Mouse (Mus musculus) ES-E14 (cell line): ENCODE results near the gene Enox2. TPM values are rescaled to one million over a fixed set of nuclear protein-coding genes. Genes with fewer than 3 reads are reported as not detected.
"Not testable (repeated sequence)": the region's sequence is repeated elsewhere in the genome, so short reads cannot be mapped to it uniquely, and the experiment has no call there.

Source experiments
- DNase-seq: peaks from one replicate; pipeline ENCODE4 v3.0.0-alpha.2; 2013; ENCODE audit warnings: low read depth, low spot score
- H3K27ac ChIP-seq: 2 replicates; pipeline ENCODE4 v1.5.1; 2012; ENCODE audit warnings: low read depth, mild to moderate bottlenecking, low read length, moderate library complexity, mixed read lengths; ENCODE audit not compliant: poor library complexity, insufficient read depth, severe bottlenecking
- H3K36me3 ChIP-seq: 2 replicates; pipeline ENCODE4 v1.6.1; 2012; ENCODE audit warnings: mild to moderate bottlenecking, low read length, moderate library complexity, mixed read lengths; ENCODE audit not compliant: control insufficient read depth, poor library complexity, insufficient read depth, severe bottlenecking
- H3K4me1 ChIP-seq, 2 experiments: fragments of 150-350 bp in 1 of 2; sonication (generic) in 1 of 2; 2 replicates each; pipeline ENCODE4 v1.6.1; 2012; ENCODE audit warnings: low read length in 2 of 2, mild to moderate bottlenecking in 1 of 2, mixed read lengths in 1 of 2; ENCODE audit not compliant: control insufficient read depth in 2 of 2, insufficient read depth in 2 of 2, poor library complexity in 1 of 2
- H3K4me3 ChIP-seq, 2 experiments: fragments of 150-350 bp in 1 of 2; sonication (generic) in 1 of 2; 2 replicates each; pipeline ENCODE4 v1.5.1; 2012; ENCODE audit warnings: low read length in 2 of 2, low read depth in 1 of 2, mild to moderate bottlenecking in 1 of 2, mixed read lengths in 1 of 2; ENCODE audit not compliant: insufficient read depth in 1 of 2, poor library complexity in 1 of 2, severe bottlenecking in 1 of 2
- H3K9ac ChIP-seq: 2 replicates; pipeline ENCODE4 v1.6.1; 2012; ENCODE audit warnings: low read depth, mild to moderate bottlenecking, low read length, mixed read lengths; ENCODE audit not compliant: poor library complexity, insufficient read depth, severe bottlenecking
- H3K9me3 ChIP-seq: fragments of 150-350 bp; sonication (generic); 2 replicates; pipeline ENCODE4 v1.6.1; 2012; ENCODE audit warnings: low read depth, mild to moderate bottlenecking, low read length; ENCODE audit not compliant: control insufficient read depth, insufficient read depth
- CHD2 ChIP-seq: IDR thresholded peaks from 2 replicates; pipeline ENCODE4 v1.6.1; 2014; ENCODE audit warnings: mild to moderate bottlenecking, low read depth, low read length, inconsistent platforms
- HCFC1 ChIP-seq: IDR thresholded peaks from 2 replicates; pipeline ENCODE4 v1.6.1; 2012; ENCODE audit warnings: low read length, inconsistent platforms, borderline replicate concordance; ENCODE audit not compliant: insufficient read depth
- MAFK ChIP-seq: IDR thresholded peaks from 2 replicates; pipeline ENCODE4 v1.6.1; 2014; ENCODE audit warnings: mild to moderate bottlenecking, low read depth, low read length, inconsistent platforms; ENCODE audit not compliant: insufficient read depth
- ZC3H11A ChIP-seq: IDR thresholded peaks from 2 replicates; pipeline ENCODE4 v1.6.1; 2012; ENCODE audit warnings: low read depth, mild to moderate bottlenecking, inconsistent platforms, low read length, borderline replicate concordance
- ZNF384 ChIP-seq: IDR thresholded peaks from 2 replicates; pipeline ENCODE4 v1.6.1; 2012; ENCODE audit warnings: low read depth, low read length, inconsistent platforms
- in situ Hi-C, 2 experiments: fragments of 600-800 bp; cut with MboI; formaldehyde crosslinking; loops; one replicate each; pipeline ENCODE4 v1.15.1; 2025; ENCODE audit warnings: low sequenced_read_pairs in 2 of 2, inconsistent platforms in 1 of 2; ENCODE audit not compliant: unreplicated experiment in 2 of 2
- total RNA-seq: library from RNA; depleted of rRNA; stranded (reverse); fragments of 300-350 nt; gene quantifications from 2 replicates; pipeline ENCODE4 v1.2.3, GENCODE M21; 2012

Enox2 gene
- total RNA-seq, 1 experiment: 5.2 TPM

DNA sequence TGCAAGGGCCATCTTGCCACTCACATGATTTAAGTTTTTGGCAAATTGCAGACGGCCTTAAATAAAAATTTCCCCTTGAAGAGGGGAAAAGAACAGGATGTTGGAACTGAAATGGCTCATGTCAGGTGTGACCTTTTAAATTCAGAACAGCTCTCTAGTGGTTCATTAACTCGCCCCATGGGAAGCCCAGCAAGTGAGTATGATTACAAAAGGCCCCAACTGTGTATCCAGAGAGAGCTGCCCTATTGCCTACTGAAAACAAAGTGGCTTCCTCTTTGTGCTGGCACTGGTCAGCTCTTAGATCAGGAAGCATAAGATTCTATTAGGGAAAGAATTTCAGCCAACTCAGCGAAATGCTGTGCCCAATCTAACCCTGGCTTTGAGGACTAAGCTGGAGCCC, 175.6 kb downstream of the Enox2 start:
- H3K4me3 ChIP-seq: no peak overlapping the region
- no peak for DNase-seq
- H3K4me1 ChIP-seq: no peaks in the 10 kb centered on the region
- H3K27ac ChIP-seq: no peak overlapping the region
- TF ChIP-seq MAFK (peak; percentile 70), CHD2 (no peak), HCFC1 (no peak), ZC3H11A (no peak)
- no peak overlapping the region for H3K9ac ChIP-seq
- in situ Hi-C loops: no loop called here
- H3K36me3 ChIP-seq: no peaks in the 10 kb centered on the region
- no peaks in the 10 kb centered on the region for H3K9me3 ChIP-seq

DNA sequence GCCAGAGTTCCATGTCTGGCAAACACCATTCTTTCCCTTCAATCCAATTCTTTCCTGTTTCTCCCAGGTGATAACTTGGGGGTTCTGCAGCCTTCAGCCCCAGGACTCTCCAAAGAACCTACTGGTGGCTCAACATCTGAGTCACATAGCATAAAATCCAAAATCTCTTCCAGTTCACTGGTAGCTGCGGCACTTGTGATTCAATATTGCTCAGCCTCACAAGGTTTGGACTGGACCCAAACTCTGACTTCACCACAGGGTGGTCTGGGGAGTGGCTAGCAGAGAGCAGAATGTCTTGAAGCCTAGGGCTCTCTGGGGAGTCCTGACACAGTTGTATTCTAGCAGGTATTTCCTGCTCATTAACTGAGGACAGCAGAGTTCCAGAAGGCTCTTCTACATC, 187.5 kb downstream of the Enox2 start:
- H3K4me1 ChIP-seq, DNase-seq, H3K36me3 ChIP-seq, H3K9me3 ChIP-seq, H3K27ac ChIP-seq, H3K9ac ChIP-seq, H3K4me3 ChIP-seq, in situ Hi-C loops: not testable (repeated sequence)

DNA sequence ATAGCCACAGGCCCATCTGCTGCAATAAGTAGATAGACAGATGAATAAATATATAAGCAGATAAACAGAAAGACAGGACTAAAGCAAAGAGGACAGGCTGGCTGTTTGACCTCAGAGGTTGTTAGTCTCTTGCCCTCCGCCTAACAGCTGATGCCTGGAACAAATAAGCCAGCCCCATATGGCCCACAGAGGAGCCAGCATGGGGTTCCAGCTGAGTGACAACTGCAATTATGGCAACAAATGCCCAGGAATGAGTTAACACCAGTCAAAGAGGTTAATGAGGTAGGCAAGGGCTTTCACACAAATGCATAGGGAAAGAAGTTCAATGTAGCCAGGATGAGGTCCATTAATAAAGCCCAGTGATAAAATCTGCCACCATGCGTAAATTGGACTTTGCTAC, 191.8 kb downstream of the Enox2 start:
- Histone ChIP-seq H3K9ac (no peak overlapping the region), H3K4me1 (no peaks in the 10 kb centered on the region), H3K27ac (no peak overlapping the region), H3K4me3 (no peak overlapping the region), H3K9me3 (no peaks in the 10 kb centered on the region), H3K36me3 (no peaks in the 10 kb centered on the region)
- no peak for DNase-seq
- no peak for TF ChIP-seq MAFK
- no peak for TF ChIP-seq ZC3H11A
- TF ChIP-seq ZNF384: no peak
- no peak for TF ChIP-seq HCFC1
- no peak for TF ChIP-seq CHD2
- in situ Hi-C loops: no loop called here

DNA sequence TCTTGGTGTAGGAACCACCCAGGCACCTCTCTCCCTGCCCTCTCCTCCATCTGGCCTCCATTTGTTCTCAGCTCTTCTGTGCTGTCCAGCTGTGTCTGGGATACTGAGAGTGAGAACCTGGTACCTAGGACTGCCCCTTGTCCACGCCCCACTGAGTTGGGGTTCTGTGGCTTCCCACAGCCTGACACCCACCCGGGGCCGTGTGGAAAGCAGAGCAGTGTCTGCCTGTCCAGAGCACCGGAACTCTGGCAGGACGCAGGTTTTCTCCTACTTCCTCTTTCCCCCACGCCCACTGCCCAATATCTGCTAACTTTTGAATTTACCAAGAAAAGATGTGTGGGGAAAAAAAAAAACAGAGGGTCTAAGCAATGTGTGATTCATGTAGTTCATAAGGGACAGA, 213.0 kb downstream of the Enox2 start:
- no peaks in the 10 kb centered on the region for H3K36me3 ChIP-seq
- H3K9ac ChIP-seq: no peak overlapping the region
- H3K27ac ChIP-seq: no peak overlapping the region
- no peak overlapping the region for H3K4me3 ChIP-seq
- in situ Hi-C loops: no loop called here
- DNase-seq: no peak
- H3K4me1 ChIP-seq: no peaks in the 10 kb centered on the region
- no peaks in the 10 kb centered on the region for H3K9me3 ChIP-seq
- TF ChIP-seq HCFC1 (no peak), ZNF384 (no peak), CHD2 (no peak), ZC3H11A (no peak), MAFK (no peak)

DNA sequence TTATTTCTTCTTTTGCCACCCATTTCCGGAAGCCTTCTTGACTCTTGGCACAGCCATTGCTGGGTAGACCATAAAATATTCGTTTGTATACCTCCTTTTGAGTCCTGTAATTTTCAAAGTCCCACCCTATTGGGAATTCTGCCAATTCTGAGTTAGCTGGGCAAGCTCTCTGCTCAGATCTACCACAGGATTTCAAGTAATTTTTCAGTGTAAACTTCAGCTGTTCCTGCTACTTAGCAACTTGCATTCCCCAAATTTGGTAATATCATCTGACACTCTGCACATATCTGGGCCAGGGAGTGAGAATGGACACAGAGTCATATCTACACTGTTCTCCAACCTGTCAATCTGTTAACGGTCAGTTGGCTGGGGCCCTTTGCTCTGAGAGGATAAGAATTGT, 214.5 kb downstream of the Enox2 start:
- in situ Hi-C loops: no loop called here
- no peak for DNase-seq

More for the DNA sequence above, 214.5 kb downstream of the Enox2 start:
- H3K4me3 ChIP-seq: no peak overlapping the region
- TF ChIP-seq MAFK (no peak), HCFC1 (no peak), ZC3H11A (no peak), CHD2 (no peak), ZNF384 (no peak)
- no peak overlapping the region for H3K9ac ChIP-seq
- no peaks in the 10 kb centered on the region for H3K4me1 ChIP-seq
- H3K36me3 ChIP-seq: no peaks in the 10 kb centered on the region
- no peak overlapping the region for H3K27ac ChIP-seq
- H3K9me3 ChIP-seq: no peaks in the 10 kb centered on the region
